Mouse (Mus musculus): Measurements from ENCODE around the gene Snrpe. TPM values are rescaled to one million over a fixed set of nuclear protein-coding genes. Genes with fewer than 3 reads are reported as not detected.
A peak's percentile ranks its signal among the peaks of the same experiment; 100 is the strongest.

Snrpe gene
- 820 and 913 TPM in 2 replicates for polyA plus RNA-seq (2015; fragmentation: Nextera tagmentation; extraction: Ambion mirVana)

GRCm38 (mm10) chr1:133609771-133610502 lies at the start of gene Snrpe:
Gene Snrpe, minus strand, starts transcription at chr1:133610291.
- Histone ChIP-seq H3K4me1 (peaks cover 12% of the 10 kb centered on the region), H3K4me2 (peak within 1 kb of the TSS; percentile 75), H3K27me3 (no peaks in the 10 kb centered on the region), H3K9me3 (replicated peaks) (no peaks in the 10 kb centered on the region), H3K36me3 (ENCODE audit: poor library complexity, severe bottlenecking) (peaks cover 34% of the 10 kb centered on the region), H3K4me3 (peak within 1 kb of the TSS; percentile 92), H3K9ac (peak within 1 kb of the TSS; percentile 92), H3K27ac (peak within 1 kb of the TSS; percentile 85)
- WGBS = under 1% methylated on average over 71 of the region's 73 CpGs
- ATAC-seq = peak; percentile 99

DNA sequence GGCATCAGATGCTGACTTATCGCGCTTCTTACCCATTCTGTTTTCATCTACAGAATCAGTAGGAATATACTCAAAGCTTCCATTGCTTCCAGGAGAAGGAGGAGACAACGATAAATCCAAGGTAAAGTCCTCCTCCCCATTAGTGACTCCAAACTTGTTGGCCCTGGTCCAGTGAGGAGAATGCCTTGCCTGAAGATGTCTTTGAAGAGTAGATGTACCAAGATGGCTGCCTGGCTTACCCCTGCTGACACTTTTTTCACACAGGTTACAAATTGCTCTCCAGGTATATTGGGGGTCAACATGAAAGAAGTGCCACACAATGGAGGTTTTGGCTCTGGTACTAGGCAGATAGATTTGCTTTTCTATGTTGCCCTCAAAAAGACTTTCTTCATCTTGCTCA lies 48.8 kb upstream of the Snrpe start:
- Histone ChIP-seq H3K9ac (no peak overlapping the region), H3K9me3 (replicated peaks) (no peaks in the 10 kb centered on the region), H3K4me2 (peak overlapping the region; percentile 14; the same call in 1 of the 2 replicates), H3K27me3 (no peaks in the 10 kb centered on the region), H3K4me3 (no peak overlapping the region), H3K36me3 (ENCODE audit: poor library complexity, severe bottlenecking) (peaks cover 34% of the 10 kb centered on the region), H3K27ac (no peak overlapping the region), H3K4me1 (peaks cover 51% of the 10 kb centered on the region)
- 81% methylated on average over 3 of the region's 3 CpGs for WGBS
- no peak for ATAC-seq

DNA sequence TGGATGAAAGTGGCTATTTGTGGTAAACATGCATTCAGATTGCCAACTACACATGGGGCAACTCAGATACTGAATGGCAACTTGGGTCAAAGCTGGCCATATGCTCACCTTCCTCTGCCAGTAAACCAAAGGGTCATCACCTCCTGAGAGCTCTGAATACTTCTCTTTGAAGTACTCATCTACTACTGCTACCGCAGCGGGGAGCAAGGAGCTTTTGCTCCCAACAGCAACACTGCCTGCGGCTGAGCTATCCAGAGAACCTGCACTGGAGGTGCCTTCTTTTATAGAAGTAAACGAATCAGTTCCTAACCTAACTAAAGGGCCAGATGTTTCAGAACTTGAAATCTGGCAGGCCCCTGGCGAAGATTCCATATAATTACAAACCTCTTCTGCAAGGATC lies 46.7 kb upstream of the Snrpe start:
- H3K4me3 ChIP-seq = no peak overlapping the region
- peak overlapping the region; percentile 14; the same call in 1 of the 2 replicates for H3K9ac ChIP-seq
- peaks cover 56% of the 10 kb centered on the region for H3K4me1 ChIP-seq
- no peaks in the 10 kb centered on the region for H3K9me3 ChIP-seq (replicated peaks)
- 76% methylated on average over 5 of the region's 5 CpGs for WGBS
- ATAC-seq = no peak
- H3K27me3 ChIP-seq = no peaks in the 10 kb centered on the region
- H3K27ac ChIP-seq = no peak overlapping the region
- peaks cover 36% of the 10 kb centered on the region for H3K36me3 ChIP-seq (ENCODE audit: poor library complexity, severe bottlenecking)
- no peak overlapping the region for H3K4me2 ChIP-seq

DNA sequence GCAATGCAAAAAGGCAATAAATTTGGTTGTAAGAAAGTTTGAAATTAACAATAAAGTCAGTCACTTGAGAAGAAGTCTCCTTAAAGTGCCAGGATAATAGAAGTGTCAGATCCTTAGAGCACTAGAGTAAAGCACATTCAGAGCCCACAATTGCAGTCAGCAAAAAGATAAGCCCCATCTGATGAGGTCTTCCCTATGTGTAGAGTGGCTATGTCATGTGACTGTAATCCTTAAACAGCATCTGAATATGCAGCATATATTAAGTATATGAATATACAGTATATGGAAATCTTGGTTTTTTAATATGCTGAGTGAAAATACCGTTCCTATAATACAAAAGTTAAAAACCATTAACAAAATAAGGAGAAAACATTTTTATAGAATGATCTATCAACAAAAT lies 42.9 kb upstream of the Snrpe start:
- Histone ChIP-seq H3K4me3 (no peak overlapping the region), H3K27me3 (no peaks in the 10 kb centered on the region), H3K9me3 (replicated peaks) (no peaks in the 10 kb centered on the region), H3K36me3 (ENCODE audit: poor library complexity, severe bottlenecking) (peaks cover 25% of the 10 kb centered on the region; the same call in 1 of the 2 replicates), H3K27ac (no peak overlapping the region), H3K9ac (no peak overlapping the region), H3K4me2 (no peak overlapping the region), H3K4me1 (peaks cover 32% of the 10 kb centered on the region)
- ATAC-seq = no peak
- 92% methylated on average over 1 of the region's 1 CpGs for WGBS

- no peaks in the 10 kb centered on the region for H3K9me3 ChIP-seq (replicated peaks)
- H3K27me3 ChIP-seq = no peaks in the 10 kb centered on the region
- WGBS = 94% methylated on average over 7 of the region's 7 CpGs
- no peak overlapping the region for H3K27ac ChIP-seq
- H3K4me3 ChIP-seq = no peak overlapping the region
- peaks cover 10% of the 10 kb centered on the region; the same call in 1 of the 2 replicates for H3K4me1 ChIP-seq
- H3K9ac ChIP-seq = no peak overlapping the region
- H3K4me2 ChIP-seq = no peak overlapping the region
- peaks cover 29% of the 10 kb centered on the region for H3K36me3 ChIP-seq (ENCODE audit: poor library complexity, severe bottlenecking)
- no peak for ATAC-seq
Measured at GRCm38 (mm10) chr1:133650288-133651055, 40.4 kb upstream of the Snrpe start.

DNA sequence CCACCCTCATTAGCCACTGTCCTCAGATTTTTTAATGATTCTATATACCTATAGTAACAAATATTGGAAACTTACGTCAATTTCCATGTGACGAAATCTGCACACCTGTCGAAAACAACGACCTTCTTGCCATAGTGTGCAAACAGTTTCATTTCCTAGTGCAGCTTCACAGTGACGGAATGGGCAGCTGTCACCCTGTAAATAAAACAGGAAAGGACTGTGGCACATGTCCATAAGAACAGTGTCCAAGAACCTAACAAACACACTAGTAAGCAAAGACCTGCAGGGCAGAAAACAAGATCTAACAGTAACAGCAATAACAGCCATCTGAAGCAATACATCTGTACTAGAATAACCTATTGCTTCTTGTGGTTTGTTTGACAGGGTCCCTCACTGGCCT lies 35.6 kb upstream of the Snrpe start:
- Histone ChIP-seq H3K36me3 (ENCODE audit: poor library complexity, severe bottlenecking) (peaks cover 67% of the 10 kb centered on the region), H3K4me1 (no peaks in the 10 kb centered on the region), H3K27me3 (no peaks in the 10 kb centered on the region), H3K27ac (no peak overlapping the region), H3K4me3 (no peak overlapping the region), H3K9me3 (replicated peaks) (no peaks in the 10 kb centered on the region), H3K4me2 (no peak overlapping the region), H3K9ac (no peak overlapping the region)
- WGBS = 94% methylated on average over 5 of the region's 5 CpGs
- ATAC-seq = no peak

GRCm38 (mm10) chr1:133641163-133641562 lies 31.1 kb upstream of the Snrpe start:
- H3K27me3 ChIP-seq = no peaks in the 10 kb centered on the region
- H3K27ac ChIP-seq = no peak overlapping the region
- ATAC-seq = no peak
- 91% methylated on average over 2 of the region's 2 CpGs for WGBS
- no peaks in the 10 kb centered on the region for H3K4me1 ChIP-seq
- H3K9me3 ChIP-seq (replicated peaks) = no peaks in the 10 kb centered on the region
- no peak overlapping the region for H3K9ac ChIP-seq
- H3K4me3 ChIP-seq = no peak overlapping the region
- H3K36me3 ChIP-seq (ENCODE audit: poor library complexity, severe bottlenecking) = peaks cover 96% of the 10 kb centered on the region
- no peak overlapping the region for H3K4me2 ChIP-seq

DNA sequence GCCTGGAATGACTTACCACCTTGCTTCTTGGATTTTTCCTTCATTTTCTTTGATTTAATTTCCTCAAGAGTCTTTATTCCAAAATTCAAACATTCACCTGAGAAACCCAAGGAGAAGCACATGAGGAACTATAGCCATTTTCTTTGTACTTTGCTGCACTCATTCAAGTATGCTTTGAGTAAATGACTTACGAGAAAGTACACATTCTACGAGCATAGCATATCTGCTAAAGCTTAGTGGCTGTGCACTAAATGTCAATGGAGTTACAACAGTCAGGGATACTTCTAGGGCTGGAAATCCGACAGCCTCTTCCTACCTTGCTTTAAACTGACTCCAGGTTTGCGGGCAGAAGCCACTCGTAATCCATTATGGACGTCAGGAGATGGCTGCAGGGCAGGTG lies 28.4 kb upstream of the Snrpe start:
- Histone ChIP-seq H3K9ac (no peak overlapping the region), H3K27ac (no peak overlapping the region), H3K27me3 (no peaks in the 10 kb centered on the region), H3K4me2 (no peak overlapping the region), H3K9me3 (replicated peaks) (no peaks in the 10 kb centered on the region), H3K36me3 (ENCODE audit: poor library complexity, severe bottlenecking) (peaks cover 94% of the 10 kb centered on the region), H3K4me3 (no peak overlapping the region), H3K4me1 (no peaks in the 10 kb centered on the region)
- 93% methylated on average over 6 of the region's 6 CpGs for WGBS
- no peak for ATAC-seq

- ATAC-seq = no peak
- Histone ChIP-seq H3K9ac (no peak overlapping the region), H3K36me3 (ENCODE audit: poor library complexity, severe bottlenecking) (peaks cover 91% of the 10 kb centered on the region), H3K4me1 (no peaks in the 10 kb centered on the region), H3K27me3 (no peaks in the 10 kb centered on the region), H3K4me3 (no peak overlapping the region), H3K4me2 (no peak overlapping the region), H3K27ac (no peak overlapping the region), H3K9me3 (replicated peaks) (no peaks in the 10 kb centered on the region)
- WGBS = 92% methylated on average over 2 of the region's 2 CpGs
Measured at GRCm38 (mm10) chr1:133632168-133632567, 22.1 kb upstream of the Snrpe start.

DNA sequence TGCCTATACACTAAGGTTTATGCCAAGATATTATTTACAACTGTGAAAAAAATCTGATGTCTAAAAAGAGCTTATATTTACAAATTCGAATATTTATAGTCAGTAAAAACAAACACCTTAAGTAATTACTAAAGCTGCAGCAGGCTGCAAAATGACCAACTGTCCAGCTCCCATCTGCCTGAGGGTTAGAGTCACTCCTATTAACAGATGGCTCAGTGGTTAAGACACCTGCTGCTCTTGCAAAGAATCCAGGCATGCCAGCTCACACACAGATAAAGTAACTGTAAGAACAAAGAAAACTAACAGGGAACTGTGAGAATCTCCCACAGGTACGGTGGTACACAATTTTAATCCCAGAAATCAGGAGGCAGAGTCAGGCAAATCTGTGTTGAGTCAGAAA lies 15.0 kb upstream of the Snrpe start:
- H3K9me3 ChIP-seq (replicated peaks) = no peaks in the 10 kb centered on the region
- H3K4me3 ChIP-seq = no peak overlapping the region
- no peak overlapping the region for H3K9ac ChIP-seq
- 75% methylated on average over 2 of the region's 2 CpGs for WGBS
- no peaks in the 10 kb centered on the region for H3K27me3 ChIP-seq
- peaks cover 88% of the 10 kb centered on the region for H3K36me3 ChIP-seq (ENCODE audit: poor library complexity, severe bottlenecking)
- H3K4me2 ChIP-seq = no peak overlapping the region
- H3K4me1 ChIP-seq = no peaks in the 10 kb centered on the region
- H3K27ac ChIP-seq = no peak overlapping the region
- no peak for ATAC-seq

GRCm38 (mm10) chr1:133618311-133618710 lies 8.2 kb upstream of the Snrpe start:
- no peak for ATAC-seq
- 88% methylated on average over 8 of the region's 8 CpGs for WGBS
- peaks cover 50% of the 10 kb centered on the region for H3K36me3 ChIP-seq (ENCODE audit: poor library complexity, severe bottlenecking)

GRCm38 (mm10) chr1:133617908-133618307 lies 7.8 kb upstream of the Snrpe start:
- WGBS = 74% methylated on average over 2 of the region's 2 CpGs
- no peaks in the 10 kb centered on the region for H3K27me3 ChIP-seq

More at GRCm38 (mm10) chr1:133618311-133618710, 8.2 kb upstream of the Snrpe start:
- Histone ChIP-seq H3K4me3 (no peak overlapping the region), H3K9me3 (replicated peaks) (no peaks in the 10 kb centered on the region), H3K4me1 (no peaks in the 10 kb centered on the region), H3K4me2 (no peak overlapping the region), H3K27ac (no peak overlapping the region), H3K9ac (no peak overlapping the region), H3K27me3 (no peaks in the 10 kb centered on the region)

More at GRCm38 (mm10) chr1:133617908-133618307, 7.8 kb upstream of the Snrpe start:
- peaks cover 46% of the 10 kb centered on the region for H3K36me3 ChIP-seq (ENCODE audit: poor library complexity, severe bottlenecking)
- no peaks in the 10 kb centered on the region for H3K4me1 ChIP-seq
- ATAC-seq = no peak
- H3K9me3 ChIP-seq (replicated peaks) = no peaks in the 10 kb centered on the region
- H3K4me3 ChIP-seq = no peak overlapping the region
- no peak overlapping the region for H3K27ac ChIP-seq
- no peak overlapping the region for H3K4me2 ChIP-seq
- H3K9ac ChIP-seq = no peak overlapping the region

Measured in forebrain, embryonic 13.5 days (tissue).